ENCODE assay signal across 18 mouse cellular contexts in genomic region chr4:34510305-34510704, GRCm38 (mm10).
"Had no signal": no experiment of that assay in that cellular context is flagged by ENCODE, and none has a peak within 500 bp of the region (broad histone marks: within the 10 kb centered on the region; RNA-seq: fewer than 3 reads in every experiment).

No protein-coding gene starts in this region.

- ATAC-seq: forebrain, postnatal 0 days; hindbrain, embryonic 16.5 days; inflammation-experienced regulatory T-cells, adult 6 months; intestine, embryonic 15.5 days; intestine, postnatal 0 days had no signal

- DNase-seq: forebrain, postnatal 0 days; gastrocnemius, postnatal 14 days; gastrocnemius, postnatal 36 days; heart, adult 2 months; heart, postnatal 10 days; heart, postnatal 4 days; kidney, adult 18-20 months; kidney, adult 8-10 months; kidney, postnatal 10 days; kidney, postnatal 25 days; kidney, postnatal 4 days; layer of hippocampus, adult 9-11 months; layer of hippocampus, postnatal 36 days; left cerebral cortex, postnatal 4 days had no signal
